Mouse (Mus musculus) heart, adult 2 months (tissue): ENCODE data around the gene Mre11a.

Experiments used
- CTCF ChIP-seq: fragments of 200-600 bp; IDR thresholded peaks from 2 replicates; pipeline ENCODE4 v1.8.1; 2022; ENCODE audit warnings: antibody characterized with exemption, mild to moderate bottlenecking, moderate library complexity
- EP300 ChIP-seq: fragments of 200-500 bp; IDR thresholded peaks from 2 replicates; pipeline ENCODE4 v1.6.1; 2011; ENCODE audit warnings: low read depth, low read length, control low read depth; ENCODE audit not compliant: insufficient read depth
- POLR2A ChIP-seq: fragments of 200-500 bp; IDR thresholded peaks from 2 replicates; pipeline ENCODE4 v1.6.1; 2011; ENCODE audit warnings: mild to moderate bottlenecking, low read depth, low read length, control low read depth; ENCODE audit not compliant: insufficient read depth

GRCm38 (mm10) chr9:14872181-14872930, 87.9 kb downstream of the Mre11a start:
- TF ChIP-seq CTCF (no peak), POLR2A (no peak), EP300 (no peak)
